Mouse (Mus musculus): Measurements from ENCODE around the gene Faap100. TPM values are rescaled to one million over a fixed set of nuclear protein-coding genes. Genes with fewer than 3 reads are reported as not detected.

Faap100 gene
- polyA plus RNA-seq (2017; shearing (Covaris generic)) = 28.3 TPM

DNA sequence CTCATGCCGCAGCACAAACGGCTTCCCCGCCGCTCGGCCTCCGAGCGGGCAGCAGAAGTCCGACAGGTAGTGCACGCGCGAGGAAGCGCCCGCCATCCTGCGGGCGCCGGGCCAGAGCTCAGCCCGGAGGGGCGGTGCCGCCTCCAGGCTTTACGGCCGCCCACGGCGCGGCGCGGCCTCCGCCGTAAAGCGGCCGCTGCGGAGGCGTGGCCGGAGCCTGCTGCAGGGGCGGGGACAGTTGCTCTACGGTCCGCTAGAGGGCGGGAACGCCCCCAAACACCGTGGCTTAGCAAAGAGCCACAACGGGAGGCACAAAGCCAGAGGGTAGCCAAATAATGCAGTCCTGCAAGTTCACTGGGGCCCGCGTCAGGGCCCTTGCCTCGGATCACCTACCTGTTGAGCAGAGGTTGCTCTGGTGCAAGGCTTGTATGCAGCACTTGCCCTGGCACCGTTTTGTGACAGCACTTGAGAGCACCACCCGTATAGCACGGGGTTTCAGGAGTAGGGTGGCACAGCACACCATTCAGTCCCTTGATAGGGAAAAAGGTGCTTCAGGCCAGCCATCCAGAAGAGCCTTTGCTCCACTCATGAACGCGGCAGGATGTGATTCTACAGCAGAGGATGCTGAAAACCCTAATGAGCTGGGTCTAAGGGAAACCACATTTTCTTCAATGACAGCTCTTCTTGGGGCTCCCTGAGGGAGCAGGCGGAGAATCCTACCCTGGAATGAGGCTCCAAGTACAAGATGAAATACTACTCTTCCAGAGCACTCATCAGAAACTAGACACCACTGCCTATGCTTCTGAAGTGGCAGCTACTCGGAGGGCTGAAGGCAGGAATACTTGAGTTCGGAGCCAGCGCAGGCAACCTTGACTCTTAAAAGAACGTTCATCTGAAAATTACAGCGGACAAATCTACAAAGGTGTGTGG, at the start of gene Faap100:
Faap100 (minus strand) TSS at position 154 of the 930 bp plus-strand sequence.

DNA sequence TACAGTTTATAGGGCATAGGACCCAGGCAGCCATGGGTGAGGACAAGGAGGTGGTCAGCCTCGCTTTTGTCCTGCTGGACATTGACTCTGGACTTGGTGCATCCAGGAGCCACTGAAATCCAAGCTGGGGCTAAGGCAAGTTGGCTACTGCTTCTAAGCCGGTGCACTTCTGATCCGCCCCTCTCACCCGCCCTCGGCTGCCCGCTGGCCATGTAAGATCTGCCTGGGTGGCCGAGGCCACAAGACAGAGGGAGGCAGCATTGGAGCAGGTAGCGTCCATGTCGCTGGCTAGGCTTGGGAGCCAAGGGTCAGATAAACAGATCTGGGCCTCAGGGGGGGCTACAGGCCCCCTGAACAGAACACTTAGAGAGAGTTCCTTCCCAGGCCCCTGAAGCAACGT, 17.3 kb downstream of the Faap100 start, which contains the start of gene Fscn2:
Fscn2 (plus strand) TSS at position 240 of the 400 bp plus-strand sequence.

DNA sequence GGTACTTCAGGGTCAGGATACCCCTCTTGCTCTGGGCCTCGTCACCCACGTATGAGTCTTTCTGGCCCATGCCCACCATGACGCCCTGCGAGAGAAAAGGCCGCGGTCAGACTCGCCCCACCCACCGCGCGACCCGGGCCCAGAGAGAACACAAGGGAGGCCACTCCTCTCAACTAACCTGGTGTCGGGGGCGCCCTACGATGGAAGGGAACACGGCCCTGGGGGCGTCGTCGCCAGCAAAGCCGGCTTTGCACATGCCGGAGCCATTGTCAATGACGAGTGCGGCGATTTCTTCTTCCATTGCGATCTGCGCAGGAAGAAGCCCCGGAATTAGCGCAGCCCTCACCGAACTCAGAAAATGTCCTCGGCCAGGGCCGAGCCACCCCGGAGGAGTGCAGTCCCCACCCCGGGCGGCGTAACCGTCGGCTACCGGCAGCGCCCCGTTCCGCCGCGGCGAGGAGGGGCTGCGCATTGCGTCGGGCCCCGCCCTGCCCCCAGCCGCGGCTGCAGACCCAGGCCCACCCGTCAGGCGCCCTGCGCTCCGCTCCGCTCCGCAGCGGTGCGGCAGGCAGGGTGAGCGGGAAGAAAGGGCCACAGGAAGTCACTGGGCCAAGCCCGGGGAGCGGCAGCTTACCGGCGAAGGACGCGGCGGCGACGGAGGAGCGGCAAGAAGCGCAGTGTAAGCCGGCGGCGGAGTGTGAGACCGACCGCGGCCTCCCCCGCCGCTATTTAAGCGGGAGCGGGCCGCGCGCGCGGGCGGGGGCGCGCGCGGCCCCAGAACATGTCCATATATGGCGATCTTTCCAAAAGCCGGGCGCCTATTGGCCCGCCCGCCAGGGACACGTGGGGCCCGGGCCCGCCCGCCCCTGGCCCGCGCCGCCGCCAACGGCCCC, 30.5 kb downstream of the Faap100 start, which contains the start of gene Actg1:
Actg1 (minus strand) TSS at position 752 of the 893 bp plus-strand sequence.

Other genes starting within 250 kb of the Faap100 start
- gene Slc38a10, start 227.4 kb downstream of the Faap100 start, polyA plus RNA-seq (2017; shearing (Covaris generic)) = 139 TPM
- not detected for gene Bahcc1, start 145.8 kb downstream of the Faap100 start, polyA plus RNA-seq (2017; shearing (Covaris generic))
- 3,099 TPM for gene Actg1, start 30.2 kb downstream of the Faap100 start, polyA plus RNA-seq (2017; shearing (Covaris generic))
- 0.44 TPM for gene Fscn2, start 17.2 kb downstream of the Faap100 start, polyA plus RNA-seq (2017; shearing (Covaris generic))
- gene Nploc4, start 58.9 kb upstream of the Faap100 start, polyA plus RNA-seq (2017; shearing (Covaris generic)) = 10.3 TPM
- gene Tspan10, start 63.9 kb upstream of the Faap100 start, polyA plus RNA-seq (2017; shearing (Covaris generic)) = not detected
- gene Pde6g, start 74.7 kb upstream of the Faap100 start, polyA plus RNA-seq (2017; shearing (Covaris generic)) = 0.45 TPM
- gene Oxld1, start 79.3 kb upstream of the Faap100 start, polyA plus RNA-seq (2017; shearing (Covaris generic)) = 11.6 TPM
- gene Ccdc137, start 79.4 kb upstream of the Faap100 start, polyA plus RNA-seq (2017; shearing (Covaris generic)) = 51.9 TPM
- gene Arl16, start 88.8 kb upstream of the Faap100 start, polyA plus RNA-seq (2017; shearing (Covaris generic)) = 36.2 TPM
- gene Mrpl12, start 105.8 kb upstream of the Faap100 start, polyA plus RNA-seq (2017; shearing (Covaris generic)) = 82.5 TPM
- gene Slc25a10, start 113.1 kb upstream of the Faap100 start, polyA plus RNA-seq (2017; shearing (Covaris generic)) = 8.4 TPM
- not detected for gene Gcgr, start 151.9 kb upstream of the Faap100 start, polyA plus RNA-seq (2017; shearing (Covaris generic))
- gene Mcrip1, start 171.0 kb upstream of the Faap100 start, polyA plus RNA-seq (2017; shearing (Covaris generic)) = 101 TPM
- gene Ppp1r27, start 172.4 kb upstream of the Faap100 start, polyA plus RNA-seq (2017; shearing (Covaris generic)) = not detected
- 240 TPM for gene P4hb, start 194.5 kb upstream of the Faap100 start, polyA plus RNA-seq (2017; shearing (Covaris generic))
- 868 TPM for gene Arhgdia, start 202.9 kb upstream of the Faap100 start, polyA plus RNA-seq (2017; shearing (Covaris generic))
- gene Alyref, start 219.6 kb upstream of the Faap100 start, polyA plus RNA-seq (2017; shearing (Covaris generic)) = 6.0 TPM
- 135 TPM for gene Anapc11, start 219.7 kb upstream of the Faap100 start, polyA plus RNA-seq (2017; shearing (Covaris generic))
- gene Npb, start 229.7 kb upstream of the Faap100 start, polyA plus RNA-seq (2017; shearing (Covaris generic)) = 0.55 TPM
- gene Pcyt2, start 239.2 kb upstream of the Faap100 start, polyA plus RNA-seq (2017; shearing (Covaris generic)) = 156 TPM
- 199 TPM for gene Sirt7, start 246.5 kb upstream of the Faap100 start, polyA plus RNA-seq (2017; shearing (Covaris generic))